Mouse (Mus musculus) heart, adult 2 months (tissue): ENCODE data around the gene Gm45261.

Source experiments
- CTCF ChIP-seq: fragments of 200-600 bp; IDR thresholded peaks from 2 replicates; pipeline ENCODE4 v1.8.1; 2022; ENCODE audit warnings: antibody characterized with exemption, mild to moderate bottlenecking, moderate library complexity
- EP300 ChIP-seq: fragments of 200-500 bp; IDR thresholded peaks from 2 replicates; pipeline ENCODE4 v1.6.1; 2011; ENCODE audit warnings: low read depth, low read length, control low read depth; ENCODE audit not compliant: insufficient read depth
- POLR2A ChIP-seq: fragments of 200-500 bp; IDR thresholded peaks from 2 replicates; pipeline ENCODE4 v1.6.1; 2011; ENCODE audit warnings: mild to moderate bottlenecking, low read depth, low read length, control low read depth; ENCODE audit not compliant: insufficient read depth

- TF ChIP-seq CTCF = no peak
- TF ChIP-seq POLR2A = no peak
- TF ChIP-seq EP300 = no peak
These were observed 22.7 kb downstream of the Gm45261 start for GRCm38 (mm10) chr1:80438506-80438905.
